Mouse (Mus musculus) liver, embryonic 14.5 days (tissue): ENCODE results near the gene Papola.

Experiments
- CTCF ChIP-seq: IDR thresholded peaks from 2 replicates; pipeline ENCODE4 v1.5.1; 2016; ENCODE audit warnings: antibody characterized with exemption, low read depth, control low read depth
- EP300 ChIP-seq: IDR thresholded peaks from 2 replicates; pipeline ENCODE4 v1.6.1; 2016; ENCODE audit warnings: antibody characterized with exemption, low read depth

DNA sequence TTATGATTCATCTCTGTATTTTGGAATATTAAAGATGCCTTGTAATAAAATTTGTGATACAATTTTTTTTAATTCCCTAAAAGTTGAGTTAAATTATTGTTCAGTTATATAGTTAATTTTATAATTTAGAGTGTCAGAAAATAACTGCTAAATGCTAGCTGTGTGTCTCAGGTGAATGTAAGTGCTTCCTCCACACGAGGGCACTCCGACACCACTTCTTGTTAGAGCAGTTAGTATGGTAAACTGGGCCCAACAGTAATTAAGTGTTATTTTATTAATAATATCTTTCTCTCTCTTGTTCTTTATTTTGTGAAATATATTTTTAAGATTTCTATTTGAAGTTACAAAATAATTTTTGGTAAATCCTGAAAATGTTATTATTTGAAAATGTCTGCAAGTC is 51.7 kb downstream of the Papola start:
- TF ChIP-seq CTCF (peak; percentile 38), EP300 (no peak)
